Mouse (Mus musculus) activated CD4-positive, CD25-positive, alpha-beta regulatory T cell (primary cell): ENCODE data around the gene Tfb2m. TPM values are rescaled to one million over a fixed set of nuclear protein-coding genes. Genes with fewer than 3 reads are reported as not detected.

Experiments used
- polyA plus RNA-seq, 2 experiments: library from polyadenylated mRNA; unstranded; fragments of 100-300 nt; shearing (Covaris generic); gene quantifications; one replicate each; pipeline ENCODE4 v1.2.1; 2017

The Tfb2m gene
- polyA plus RNA-seq: 10 to 100 TPM; 15.3 to 19.8 TPM

DNA sequence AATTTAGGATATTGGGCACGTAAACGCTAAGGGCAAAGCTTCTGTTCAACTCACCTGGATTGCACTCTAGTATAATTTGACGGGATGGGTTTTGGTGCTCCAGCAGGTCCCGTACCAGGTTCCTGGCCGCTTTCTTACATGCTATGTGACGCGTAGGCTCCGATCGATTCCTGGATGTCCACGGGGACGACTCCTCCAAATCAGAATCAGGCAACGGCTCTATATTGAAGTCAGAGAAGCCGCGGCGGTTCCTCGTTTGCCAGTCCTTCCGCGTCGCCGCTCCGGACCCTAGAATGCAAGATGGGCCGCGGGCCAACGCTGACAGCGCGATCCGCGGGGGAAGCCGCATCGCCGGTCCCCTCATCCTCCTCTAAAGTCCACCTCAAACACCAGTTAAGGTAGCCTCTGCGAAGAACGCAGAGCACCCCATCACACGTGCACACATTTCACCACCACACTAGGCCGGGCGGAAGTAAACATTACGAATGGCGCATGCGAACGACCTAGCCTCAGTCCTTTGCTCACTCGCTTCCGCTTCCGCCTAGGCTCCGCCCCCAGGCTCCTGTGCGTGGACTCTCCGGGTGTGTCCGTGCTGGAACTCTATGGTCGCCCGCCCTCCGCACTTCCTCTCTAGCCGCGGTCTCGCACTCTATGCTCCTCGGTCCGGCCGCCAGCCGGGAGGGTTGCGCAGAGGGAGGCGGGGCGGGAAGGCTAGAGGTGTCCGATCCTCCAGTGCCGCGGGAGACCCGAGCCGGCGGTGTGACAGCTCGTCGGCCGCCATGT, at the start of gene Tfb2m, which contains the start of gene Cnst:
Gene Tfb2m, minus strand, starts transcription at position 500 of the 783 bp plus-strand sequence.
Gene Cnst, plus strand, starts transcription at position 603 of the 783 bp plus-strand sequence.

DNA sequence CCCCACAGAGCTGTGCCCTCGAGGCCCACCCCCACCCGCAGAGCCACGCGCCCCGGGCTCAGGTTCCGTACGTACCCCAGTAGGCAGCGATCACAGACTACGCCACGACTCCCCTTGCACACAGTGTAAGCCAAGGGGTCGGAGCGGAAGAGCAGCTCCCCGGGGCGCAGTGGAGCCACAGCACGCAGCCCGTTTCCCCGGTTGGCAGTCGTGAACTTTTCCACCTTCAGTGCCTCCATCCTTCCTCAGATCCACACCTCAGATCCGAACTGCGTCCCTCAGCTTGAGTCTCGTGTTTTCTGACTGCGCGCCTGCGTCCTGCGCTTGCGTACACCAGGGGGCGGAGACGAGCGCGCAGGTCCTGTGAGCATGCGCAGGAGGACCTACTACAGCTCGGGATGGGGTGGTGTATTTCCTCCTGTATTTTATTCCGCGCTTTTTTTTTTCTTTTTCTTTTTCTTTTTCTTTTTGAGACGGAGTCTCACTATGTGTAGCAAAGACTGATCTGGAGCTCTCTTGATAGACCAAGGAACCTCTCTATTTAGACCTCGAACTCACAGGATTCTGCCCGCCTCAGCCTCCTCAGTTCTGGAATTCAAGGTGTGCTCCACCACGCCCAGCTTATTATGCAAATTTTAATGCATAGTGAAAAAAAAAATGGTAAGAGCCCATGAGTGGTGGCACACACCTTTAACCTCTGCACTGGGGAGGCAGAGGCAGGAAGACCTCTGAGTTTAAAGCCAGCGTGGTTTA, 28.2 kb downstream of the Tfb2m start, which contains the start of gene Smyd3:
Gene Smyd3, minus strand, starts transcription at position 329 of the 753 bp plus-strand sequence.

Other genes with a start within 250 kb of the Tfb2m start
- gene Smyd3, start 28.2 kb downstream of the Tfb2m start, polyA plus RNA-seq: 10 to 100 TPM; 24.9 to 31.0 TPM
- 10 to 100 TPM; 15.7 to 27.2 TPM for gene Cnst, start 103 bp upstream of the Tfb2m start, polyA plus RNA-seq
- 1 to 10 TPM; 6.0 to 7.3 TPM for gene Sccpdh, start 121.9 kb upstream of the Tfb2m start, polyA plus RNA-seq
- under 1 TPM in 1 of 2 experiments, not detected in 1; 0.26 TPM for gene Kif28, start 199.0 kb upstream of the Tfb2m start, polyA plus RNA-seq